Mouse (Mus musculus) right cerebral cortex, postnatal 36 days (tissue): Measurements from ENCODE around the gene Ephb3.
"Not testable (repeated sequence)": the region's sequence is repeated elsewhere in the genome, so short reads cannot be mapped to it uniquely, and the experiment has no call there.

ENCODE experiments used
- DNase-seq, 2 experiments: peaks; one replicate each; pipeline ENCODE4 v3.0.0; 2022; ENCODE audit warnings: low spot score in 2 of 2, mixed read lengths in 1 of 2

The Ephb3 gene

GRCm38 (mm10) chr16:21204367-21205092 is at the start of gene Ephb3:
TSS of gene Ephb3 (plus strand) at chr16:21204755.
- peak; percentile 98 to 100 for DNase-seq

DNA sequence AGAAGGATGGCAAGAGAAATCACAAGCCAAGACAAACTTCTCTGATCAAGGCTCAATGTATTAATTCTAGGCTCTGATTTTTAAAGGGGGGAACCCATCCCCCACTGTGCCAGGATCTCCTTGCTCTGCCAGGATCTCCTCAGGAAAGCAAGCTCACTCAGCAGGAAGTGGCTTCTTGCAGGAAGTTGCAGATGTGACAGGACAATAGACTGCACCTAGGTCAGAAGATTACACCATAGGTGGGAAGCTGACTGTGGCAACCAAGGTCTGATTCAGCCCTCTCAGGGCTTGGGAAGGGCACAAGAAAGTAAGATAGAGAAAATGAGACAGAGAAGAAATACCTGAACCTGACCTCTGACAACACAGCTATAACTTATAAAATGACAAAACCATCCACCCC is 48.3 kb upstream of the Ephb3 start:
- DNase-seq: not testable (repeated sequence)

GRCm38 (mm10) chr16:21159226-21159625 is 45.3 kb upstream of the Ephb3 start:
- DNase-seq: not testable (repeated sequence)

DNA sequence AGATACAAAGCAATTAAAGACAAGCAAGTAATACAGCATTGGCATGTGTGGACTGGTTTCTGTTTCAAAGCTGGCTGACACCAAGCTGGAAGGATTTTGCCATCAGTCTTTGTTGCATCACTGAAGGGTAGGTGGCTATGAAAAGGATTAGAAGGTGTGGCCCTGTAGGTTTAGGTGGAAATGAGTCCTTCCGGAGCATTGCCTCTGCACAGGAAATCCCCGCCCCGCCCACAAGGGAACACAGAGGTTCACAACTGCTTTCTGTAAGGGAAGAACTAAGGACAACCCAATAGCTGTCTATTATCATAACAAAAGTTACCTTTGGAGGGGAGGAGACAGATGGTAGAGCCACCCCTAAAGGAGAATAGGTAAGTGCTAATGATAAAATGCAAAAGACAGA is 41.1 kb upstream of the Ephb3 start:
- not testable (repeated sequence) for DNase-seq

- DNase-seq: not testable (repeated sequence)
These were observed 39.0 kb upstream of the Ephb3 start for GRCm38 (mm10) chr16:21165343-21166220.

DNA sequence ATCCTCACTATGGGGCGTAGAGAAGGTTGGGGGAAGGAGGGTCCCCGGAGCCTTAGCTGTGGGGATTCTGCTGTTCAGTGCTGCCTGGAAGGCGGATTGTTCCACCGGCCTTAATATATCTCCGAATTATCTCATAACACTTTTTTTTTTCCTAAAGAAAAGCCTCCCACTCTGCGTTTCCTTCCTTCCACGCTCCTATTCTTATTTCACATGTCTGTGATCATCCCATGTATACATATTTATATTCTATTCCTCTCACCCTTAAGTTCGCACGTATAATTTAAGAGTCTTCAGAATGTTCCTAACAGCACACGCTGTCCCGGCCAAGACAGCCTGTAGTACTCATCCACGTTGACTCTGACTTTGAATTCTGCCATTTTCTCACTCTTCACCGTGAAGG is 35.8 kb upstream of the Ephb3 start:
- peak in 1 of 2 experiments; percentile 53 for DNase-seq

DNA sequence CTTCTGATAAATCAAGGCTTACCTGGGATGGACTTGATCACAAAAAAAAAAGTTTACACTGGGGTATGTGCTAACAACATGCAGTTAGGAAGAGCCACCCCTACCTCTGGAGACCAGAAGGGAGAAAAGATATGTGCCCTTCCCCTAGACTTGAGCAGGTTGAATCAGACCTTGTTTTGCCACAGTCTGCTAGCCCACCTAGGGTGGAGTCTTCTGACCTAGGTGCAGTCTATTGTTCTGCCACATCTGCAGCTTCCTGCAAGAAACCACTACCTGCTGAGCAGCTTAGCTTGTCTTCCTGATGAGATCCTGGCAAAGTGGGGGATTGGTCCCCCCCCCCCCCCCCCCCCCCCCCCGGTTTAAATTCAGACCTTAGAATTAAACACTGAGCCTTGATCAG is 29.3 kb upstream of the Ephb3 start:
- DNase-seq: no peak

DNA sequence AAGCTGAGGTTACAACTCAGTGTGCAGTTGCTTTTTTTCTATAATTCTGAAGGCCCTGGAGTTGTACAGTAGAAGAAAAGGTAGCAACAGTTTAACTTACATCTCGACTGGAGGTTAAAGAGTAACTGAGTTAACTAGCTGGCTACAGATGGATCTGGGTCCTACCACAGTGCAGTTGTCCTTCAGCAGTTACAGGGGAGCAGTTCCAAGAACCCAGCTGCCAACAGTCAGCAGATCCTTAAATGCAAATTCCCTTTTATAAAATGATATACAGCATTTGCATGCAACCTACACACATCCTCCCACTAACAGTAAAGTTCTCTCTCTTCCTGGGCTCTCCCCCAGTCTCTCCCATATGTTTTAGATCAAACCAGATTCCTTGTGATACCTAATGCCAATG is 22.4 kb upstream of the Ephb3 start:
- DNase-seq: peak in 1 of 2 experiments; percentile 71

GRCm38 (mm10) chr16:21184697-21185096 is 19.9 kb upstream of the Ephb3 start:
- DNase-seq: no peak

- no peak for DNase-seq
These were observed 17.0 kb upstream of the Ephb3 start for GRCm38 (mm10) chr16:21187568-21187967.

DNA sequence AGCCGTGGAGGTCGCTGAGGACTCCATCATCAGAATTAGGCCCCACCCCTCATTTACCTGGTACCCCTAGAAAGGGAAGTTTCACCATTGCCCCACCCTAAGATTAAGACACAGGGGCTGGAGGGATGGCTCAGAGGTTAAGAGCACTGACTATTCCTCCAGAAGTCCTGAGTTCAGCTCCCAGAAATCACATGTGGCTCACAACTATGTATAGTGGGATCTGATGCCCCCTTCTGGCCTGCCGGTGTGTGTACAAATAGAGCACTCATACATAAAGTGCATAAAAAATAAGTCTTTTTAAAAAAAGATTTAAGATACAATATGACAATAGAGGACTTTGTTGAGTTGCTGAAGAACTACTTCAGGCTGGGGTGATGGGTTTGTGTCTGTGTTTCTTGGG is 16.2 kb upstream of the Ephb3 start:
- DNase-seq: no peak

- no peak for DNase-seq
These were observed 13.0 kb upstream of the Ephb3 start for GRCm38 (mm10) chr16:21191569-21191968.

DNA sequence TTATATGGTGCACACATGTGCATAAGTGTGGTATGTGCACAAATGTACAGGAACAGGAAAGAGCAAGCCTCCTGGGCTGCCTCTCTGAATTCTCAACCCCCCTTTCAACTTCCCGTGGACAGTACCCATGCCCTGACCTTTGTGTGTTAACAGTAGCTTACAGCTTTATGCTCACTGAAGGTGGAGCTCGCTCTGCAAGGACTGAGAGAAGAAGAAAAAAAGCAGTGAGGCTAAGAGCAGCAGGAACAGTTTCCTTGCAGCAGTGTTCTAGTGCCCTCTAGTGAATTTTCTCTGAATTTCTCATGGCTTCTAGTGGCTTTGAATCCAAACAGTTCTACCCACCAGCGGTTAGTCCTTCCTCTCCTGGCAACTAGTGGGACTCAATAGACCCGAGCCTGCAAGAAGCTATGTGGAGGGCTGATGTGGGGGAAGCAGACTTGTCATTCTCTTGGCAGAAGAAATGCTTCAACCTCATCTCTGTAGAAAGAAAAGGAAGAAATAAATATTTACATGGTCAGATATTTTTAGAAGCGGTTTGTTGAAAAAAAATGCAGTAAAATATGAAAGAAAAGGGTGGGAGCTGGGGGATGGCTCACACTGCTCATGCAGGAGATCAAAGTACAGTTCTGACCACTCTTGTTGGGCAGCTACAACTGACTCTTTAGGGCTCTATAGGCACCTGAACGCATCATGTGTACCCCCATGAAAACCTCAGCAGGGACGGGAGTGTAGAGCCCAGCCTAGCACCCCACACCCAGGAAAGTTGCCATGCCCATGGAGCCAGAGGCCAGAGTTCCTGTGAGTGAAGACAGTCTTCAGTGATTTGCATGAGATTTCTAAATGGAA is 11.8 kb upstream of the Ephb3 start:
- DNase-seq: no peak

DNA sequence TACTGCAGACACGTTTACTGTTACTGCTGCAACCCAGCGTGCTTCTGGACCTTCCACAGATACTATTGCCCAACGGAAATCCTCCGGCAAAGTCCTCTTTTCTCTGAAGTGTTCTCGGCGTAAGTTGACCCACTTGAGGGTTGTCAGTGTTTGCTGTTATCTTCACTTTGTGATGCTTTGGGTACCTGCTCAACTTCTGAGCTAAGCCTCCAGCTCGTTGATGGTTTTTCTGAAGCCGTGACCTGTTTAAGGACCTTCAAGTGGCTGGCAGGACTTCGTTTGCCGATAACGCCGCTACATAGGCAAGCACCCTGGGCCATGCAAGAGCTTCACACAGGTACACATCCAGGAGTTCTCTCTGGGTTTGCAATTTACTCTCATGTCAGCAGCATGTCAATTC is 10.4 kb upstream of the Ephb3 start:
- DNase-seq: no peak

DNA sequence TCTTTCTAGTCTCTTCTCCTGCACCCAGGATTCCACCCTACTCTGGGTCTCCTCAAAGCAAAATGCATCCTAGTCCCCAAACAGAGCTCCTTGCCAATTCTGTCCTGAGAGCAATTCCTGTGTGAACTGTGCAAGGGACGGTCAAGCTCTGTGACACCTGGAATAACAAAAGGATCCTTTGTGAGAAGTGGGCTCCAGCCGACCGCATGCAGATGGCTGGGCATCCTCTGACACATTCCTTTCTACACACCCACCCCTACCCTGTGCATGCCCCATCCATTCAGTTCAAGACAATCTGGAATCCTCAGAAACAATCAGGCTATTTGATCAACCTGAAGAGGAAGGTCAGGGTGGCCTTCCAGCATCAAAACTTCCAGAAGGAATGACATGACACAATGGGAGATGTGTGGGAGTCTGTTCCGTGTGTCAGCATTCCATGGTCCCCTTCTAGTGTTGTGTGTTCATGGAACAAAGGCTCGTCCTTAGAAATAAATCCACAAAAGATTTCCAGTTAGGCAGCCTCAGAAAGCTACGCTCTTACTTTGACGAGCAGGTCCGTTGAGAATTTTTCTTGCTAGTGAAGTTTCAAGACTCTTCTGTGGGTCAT is 9.2 kb upstream of the Ephb3 start:
- no peak for DNase-seq

- no peak for DNase-seq
These were observed 8.0 kb upstream of the Ephb3 start for GRCm38 (mm10) chr16:21196576-21196975.

GRCm38 (mm10) chr16:21197542-21197941 is 7.0 kb upstream of the Ephb3 start:
- DNase-seq: no peak

GRCm38 (mm10) chr16:21198006-21198405 is 6.5 kb upstream of the Ephb3 start:
- DNase-seq: no peak

- no peak for DNase-seq
These were observed 6.0 kb upstream of the Ephb3 start for GRCm38 (mm10) chr16:21198529-21198928.

DNA sequence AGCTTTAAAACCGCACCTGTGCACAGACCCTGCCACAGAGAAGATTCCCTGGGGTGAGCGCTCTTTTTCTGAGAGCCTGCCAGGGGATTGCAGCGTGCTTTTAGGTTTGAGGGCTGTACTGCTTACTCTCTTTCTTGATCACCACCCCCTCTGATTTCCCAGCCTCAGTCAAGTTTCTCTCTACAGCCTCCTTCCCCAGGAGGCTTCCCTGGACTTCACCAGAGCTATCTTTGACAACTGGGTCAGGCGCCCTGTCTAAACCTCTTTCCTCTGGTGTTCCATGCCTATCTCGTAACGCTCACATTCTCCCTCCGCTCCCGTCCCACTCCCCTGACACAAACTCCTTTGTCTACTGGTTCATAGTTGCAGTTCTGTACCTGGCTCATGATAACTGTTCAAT is 5.1 kb upstream of the Ephb3 start:
- DNase-seq: no peak

DNA sequence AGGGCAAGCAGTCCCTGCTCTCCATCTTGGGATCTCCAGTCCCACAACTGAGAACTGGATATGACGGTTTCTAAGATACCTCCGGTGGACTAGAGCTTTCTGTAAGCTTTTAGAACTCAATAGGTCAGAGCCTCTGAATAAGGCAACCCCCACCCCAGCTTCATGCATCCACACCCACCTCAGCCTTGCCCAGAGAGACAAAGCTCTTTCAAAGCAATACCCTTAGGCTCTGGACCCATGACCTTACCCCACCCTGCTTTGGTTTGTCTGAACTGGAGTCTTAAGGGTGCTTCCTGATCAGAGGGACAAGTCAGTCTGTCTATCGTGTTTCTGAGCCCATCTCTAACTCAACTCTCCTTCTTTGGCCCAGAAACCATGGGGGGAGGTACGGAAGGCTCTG is 1.8 kb upstream of the Ephb3 start:
- no peak for DNase-seq
